ENCODE assay signal across 7 mouse cellular contexts in the genomic region with DNA sequence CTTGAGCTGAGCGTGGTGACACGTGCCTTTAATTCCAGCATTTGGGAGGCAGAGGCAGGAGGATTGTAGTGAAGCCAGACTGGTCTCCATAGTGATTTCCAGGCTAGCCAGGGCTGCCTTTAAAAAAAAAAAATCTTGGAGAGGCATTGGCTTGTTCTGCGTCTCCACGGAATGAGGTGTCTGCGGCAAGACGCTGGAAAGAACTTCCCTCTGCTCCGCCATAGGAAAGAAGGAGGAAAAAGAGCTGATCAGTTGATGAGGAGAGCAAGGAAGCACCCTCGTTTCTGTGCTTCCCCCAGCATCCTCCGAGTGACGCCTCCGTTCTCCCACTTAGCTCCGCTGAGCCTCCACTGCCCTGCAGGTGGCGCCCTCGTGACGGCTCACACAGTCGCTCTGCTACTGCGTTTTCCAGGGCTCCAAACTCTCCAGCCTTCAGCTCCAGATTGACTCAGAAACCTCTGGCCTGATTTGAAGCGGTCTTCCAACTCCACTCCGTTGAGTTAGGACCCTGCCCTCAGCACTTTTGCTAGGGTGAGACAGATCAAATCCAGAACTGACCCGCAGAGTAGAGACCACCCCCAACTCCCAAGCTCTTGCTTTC. TPM values are rescaled to one million over a fixed set of nuclear protein-coding genes. Genes with fewer than 3 reads are reported as not detected.
DNase-seq lines count a peak whose midpoint lies in the region; ATAC-seq and TF ChIP-seq lines count a peak whose summit lies in the region.

No protein-coding gene starts in this region.

- peak; percentile 77 for ATAC-seq in limb, embryonic 13.5 days (ENCODE audit: low FRiP score, low read depth)
- peak; percentile 38; the same call in 1 of the 2 replicates for ATAC-seq in midbrain, postnatal 0 days (ENCODE audit: low FRiP score)

- peak; percentile 88 for TF ChIP-seq EP300 in heart, adult 2 months (IDR thresholded peaks at IDR 0.05; ENCODE audit: insufficient read depth, low read depth, low read length)

- peak; percentile 98; the same call in 1 of the 2 replicates for TF ChIP-seq CTCF in heart, adult 2 months (IDR thresholded peaks at IDR 0.05)
- peak; percentile 97 for TF ChIP-seq CTCF in midbrain, postnatal 0 days (IDR thresholded peaks at IDR 0.05)

- TF ChIP-seq POLR2A in heart, adult 2 months (IDR thresholded peaks at IDR 0.05; ENCODE audit: insufficient read depth, low read depth, low read length), result no peak

- 5% methylated on average over 20 of the region's 20 CpGs for WGBS in embryonic facial prominence, embryonic 10.5 days
- WGBS in heart, adult 2 months, result 7% methylated on average over 20 of the region's 20 CpGs
- WGBS in limb, embryonic 13.5 days, result 7% methylated on average over 20 of the region's 20 CpGs
- 4% methylated on average over 20 of the region's 20 CpGs for WGBS in midbrain, postnatal 0 days

- peaks cover 23% of the 10 kb centered on the region for H3K4me1 ChIP-seq in embryonic facial prominence, embryonic 10.5 days
- no peaks in the 10 kb centered on the region; the same call in 1 of the 2 replicates for H3K4me1 ChIP-seq in heart, adult 2 months (ENCODE audit: control insufficient read depth, insufficient read depth, low read length)
- no peaks in the 10 kb centered on the region for H3K4me1 ChIP-seq in limb, embryonic 13.5 days
- H3K4me1 ChIP-seq in midbrain, postnatal 0 days (ENCODE audit: insufficient read depth, low read length), result no peaks in the 10 kb centered on the region

- DNase-seq in adrenal gland, adult 8-10 months, result peak; percentile 67
- peak; percentile 89 for DNase-seq in embryonic facial prominence, embryonic 10.5 days (ENCODE audit: low spot score)
- DNase-seq in heart, adult 2 months, result peak; percentile 84 to 92
- DNase-seq in kidney, adult 8-10 months, result peak; percentile 60 to 83
- peak; percentile 92 for DNase-seq in midbrain, postnatal 0 days (ENCODE audit: low spot score)
- peak; percentile 53 to 86 for DNase-seq in spleen, postnatal 10 days (ENCODE audit: low spot score in 2 of 2)

- H3K36me3 ChIP-seq in embryonic facial prominence, embryonic 10.5 days (replicated peaks), result no peaks in the 10 kb centered on the region
- no peaks in the 10 kb centered on the region for H3K36me3 ChIP-seq in heart, adult 2 months (ENCODE audit: control insufficient read depth, insufficient read depth, low read length)
- no peaks in the 10 kb centered on the region for H3K36me3 ChIP-seq in limb, embryonic 13.5 days
- H3K36me3 ChIP-seq in midbrain, postnatal 0 days (ENCODE audit: insufficient read depth, low read length), result no peaks in the 10 kb centered on the region

- H3K9ac ChIP-seq in heart, adult 2 months (ENCODE audit: low read depth, low read length), result no peak overlapping the region
- no peak overlapping the region for H3K9ac ChIP-seq in limb, embryonic 13.5 days
- no peak overlapping the region for H3K9ac ChIP-seq in midbrain, postnatal 0 days (replicated peaks; ENCODE audit: low read length, poor library complexity, severe bottlenecking)

- intact Hi-C loops in heart, adult 2 months (cut with DNase I), result loop anchor here (1.0 to 2.0 kb wide), 2 partner anchors 81 to 204 kb away; no protein-coding TSS in a partner anchor

- H3K4me2 ChIP-seq in limb, embryonic 13.5 days (replicated peaks), result peak overlapping the region; percentile 49
- peak overlapping the region; percentile 21; the same call in 1 of the 2 replicates for H3K4me2 ChIP-seq in midbrain, postnatal 0 days (ENCODE audit: low read depth, low read length, poor library complexity, severe bottlenecking)

- no peaks in the 10 kb centered on the region for H3K79me2 ChIP-seq in heart, adult 2 months (replicated peaks; ENCODE audit: control insufficient read depth, insufficient read depth, low read length)

- no peaks in the 10 kb centered on the region for H3K9me3 ChIP-seq in embryonic facial prominence, embryonic 10.5 days
- H3K9me3 ChIP-seq in limb, embryonic 13.5 days, result no peaks in the 10 kb centered on the region
- no peaks in the 10 kb centered on the region for H3K9me3 ChIP-seq in midbrain, postnatal 0 days (ENCODE audit: low read length)

- peak overlapping the region; percentile 39; the same call in 1 of the 2 replicates for H3K4me3 ChIP-seq in embryonic facial prominence, embryonic 10.5 days
- H3K4me3 ChIP-seq in heart, adult 2 months, result no peak overlapping the region
- H3K4me3 ChIP-seq in limb, embryonic 13.5 days, result peak overlapping the region; percentile 18; the same call in 1 of the 2 replicates
- H3K4me3 ChIP-seq in midbrain, postnatal 0 days (ENCODE audit: low read depth, low read length), result no peak overlapping the region

- peaks cover 9% of the 10 kb centered on the region for H3K27me3 ChIP-seq in embryonic facial prominence, embryonic 10.5 days (replicated peaks; ENCODE audit: low read depth, poor library complexity, severe bottlenecking)
- H3K27me3 ChIP-seq in heart, adult 2 months (ENCODE audit: control insufficient read depth, insufficient read depth, low read length), result no peaks in the 10 kb centered on the region
- no peaks in the 10 kb centered on the region for H3K27me3 ChIP-seq in limb, embryonic 13.5 days
- no peaks in the 10 kb centered on the region for H3K27me3 ChIP-seq in midbrain, postnatal 0 days (ENCODE audit: insufficient read depth, low read length)

- peak overlapping the region; percentile 19; the same call in 1 of the 2 replicates for H3K27ac ChIP-seq in embryonic facial prominence, embryonic 10.5 days (replicated peaks)
- no peak overlapping the region for H3K27ac ChIP-seq in heart, adult 2 months
- no peak overlapping the region for H3K27ac ChIP-seq in limb, embryonic 13.5 days
- no peak overlapping the region for H3K27ac ChIP-seq in midbrain, postnatal 0 days (ENCODE audit: low read depth, low read length)

RNA-seq across cellular contexts. Expression of gene Paqr5, which starts 13.5 kb away (rescaled TPM):
- 1 to 10 TPM; 1.9 to 6.4 (median 4.2) TPM for total RNA-seq in adrenal gland, adult 8-10 months (2022)
- 1.2 TPM in 2 replicates for polyA plus RNA-seq in embryonic facial prominence, embryonic 10.5 days (2016; fragmentation: Nextera tagmentation; extraction: Ambion mirVana)
- not detected for total RNA-seq in heart, adult 2 months (2021)
- polyA plus RNA-seq in heart, adult 2 months (2012; rRNA removed), result 0.20 and 0.76 TPM in 2 replicates
- polyA plus RNA-seq in limb, embryonic 13.5 days (2015; fragmentation: Nextera tagmentation; extraction: Ambion mirVana), result 2.1 and 2.8 TPM in 2 replicates
- 0.11 and 0.14 TPM in 2 replicates for total RNA-seq in midbrain, postnatal 0 days (2014; rRNA removed)
- polyA plus RNA-seq in midbrain, postnatal 0 days (2015; fragmentation: Nextera tagmentation; extraction: Ambion mirVana), result 0.27 and 0.37 TPM in 2 replicates

Comparison
In these comparisons a context has a peak if more than half of its experiments do, and no peak if none do; other contexts are left out.
1. H3K4me3 ChIP-seq: peak in embryonic facial prominence, embryonic 10.5 days (single experiment) and limb, embryonic 13.5 days (single experiment); none in heart, adult 2 months (single experiment) and midbrain, postnatal 0 days (single experiment).
2. Peak in every context shown above with its lines, with median percentiles within 50 percentile points of each other: DNase-seq.